Mouse (Mus musculus) cerebellum, adult 9-11 months (tissue): ENCODE measurements around the gene Gm8879.
"Not testable (repeated sequence)": the region's sequence is repeated elsewhere in the genome, so short reads cannot be mapped to it uniquely, and the experiment has no call there.

Experiments used
- DNase-seq: peaks from one replicate; pipeline ENCODE4 v3.0.0; 2022

Gm8879 gene

DNA sequence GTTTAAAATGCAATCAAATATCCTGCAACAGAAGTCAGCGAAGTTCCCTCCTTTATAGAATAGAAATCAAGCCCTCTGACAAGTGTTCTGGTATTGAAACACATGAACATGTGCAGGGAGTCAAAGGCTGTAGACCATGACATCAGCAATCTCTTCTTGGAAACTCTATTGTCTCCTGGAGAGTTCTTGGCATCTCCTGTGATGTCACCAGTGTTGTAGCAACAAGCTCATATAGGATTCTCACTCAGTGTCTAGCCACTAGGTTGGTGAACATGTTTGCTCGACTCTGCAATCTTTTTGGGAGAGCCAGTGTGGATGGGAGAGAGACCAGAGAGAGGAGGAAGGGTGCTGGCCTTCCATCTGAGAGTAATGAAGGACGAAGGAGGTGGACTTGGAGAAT lies at the start of gene Gm8879:
Gene Gm8879, plus strand, starts transcription at position 301 of the 400 bp plus-strand sequence.
- not testable (repeated sequence) for DNase-seq

DNA sequence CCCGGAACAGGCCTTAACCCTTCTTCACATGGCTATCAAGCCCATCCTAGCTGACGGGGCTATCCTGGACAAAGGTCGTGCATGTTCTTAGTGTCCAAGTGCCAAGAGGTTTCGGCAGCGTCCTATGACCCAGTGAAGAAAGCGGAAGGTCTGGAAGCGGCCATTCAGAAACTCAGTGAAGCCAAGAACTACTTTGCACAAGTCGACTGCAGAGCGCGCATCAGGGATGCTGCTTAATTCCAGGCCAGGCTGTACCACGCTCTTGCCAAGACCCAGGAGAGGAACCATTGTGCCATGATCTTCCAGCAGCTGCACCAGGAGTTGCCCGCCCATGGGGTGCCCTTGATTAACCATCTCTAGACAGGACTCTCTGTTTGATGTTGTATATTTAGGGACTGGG lies 10.6 kb downstream of the Gm8879 start:
- not testable (repeated sequence) for DNase-seq
